Mouse (Mus musculus) activated CD4-positive, CD25-positive, alpha-beta regulatory T cell, adult 4 months (primary cell): ENCODE data around the gene Pim2. TPM values are rescaled to one million over a fixed set of nuclear protein-coding genes. Genes with fewer than 3 reads are reported as not detected.
"Not testable (repeated sequence)": the region's sequence is repeated elsewhere in the genome, so short reads cannot be mapped to it uniquely, and the experiment has no call there.

Experiments used
- ATAC-seq: one replicate; pipeline ENCODE4 v1.8.0; 2017
- polyA plus RNA-seq, 2 experiments: library from polyadenylated mRNA; unstranded; fragments of 100-300 nt; shearing (Covaris generic); gene quantifications; one replicate each; pipeline ENCODE4 v1.2.1; 2017

Gene Pim2
- polyA plus RNA-seq, 2 experiments from 2014 or later, result 37.5 to 40.7 TPM

DNA sequence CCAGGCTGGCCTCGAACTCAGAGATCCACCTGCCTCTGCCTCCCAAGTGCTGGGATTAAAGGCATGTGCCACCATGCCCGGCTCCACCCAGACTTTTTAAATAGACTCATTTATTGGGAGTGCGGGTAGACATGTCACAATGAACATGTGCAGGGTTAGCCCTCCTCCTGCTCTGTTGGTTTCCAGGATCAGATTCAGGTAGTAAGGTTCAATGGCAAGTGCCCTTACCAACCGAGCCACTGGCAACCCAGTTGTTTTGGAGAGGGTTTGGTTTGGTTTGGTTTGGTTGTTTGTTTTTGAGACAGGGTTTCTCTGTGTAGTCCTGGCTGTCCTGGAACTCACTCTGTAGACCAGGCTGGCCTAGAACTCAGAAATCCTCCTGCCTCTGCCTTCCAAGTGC, 31.2 kb downstream of the Pim2 start, which contains the start of gene Gm10490:
TSS of gene Gm10490 (plus strand) at position 301 of the 400 bp plus-strand sequence.
- not testable (repeated sequence) for ATAC-seq

GRCm38 (mm10) chrX:7910473-7910872, 32.4 kb downstream of the Pim2 start:
- no peak for ATAC-seq

DNA sequence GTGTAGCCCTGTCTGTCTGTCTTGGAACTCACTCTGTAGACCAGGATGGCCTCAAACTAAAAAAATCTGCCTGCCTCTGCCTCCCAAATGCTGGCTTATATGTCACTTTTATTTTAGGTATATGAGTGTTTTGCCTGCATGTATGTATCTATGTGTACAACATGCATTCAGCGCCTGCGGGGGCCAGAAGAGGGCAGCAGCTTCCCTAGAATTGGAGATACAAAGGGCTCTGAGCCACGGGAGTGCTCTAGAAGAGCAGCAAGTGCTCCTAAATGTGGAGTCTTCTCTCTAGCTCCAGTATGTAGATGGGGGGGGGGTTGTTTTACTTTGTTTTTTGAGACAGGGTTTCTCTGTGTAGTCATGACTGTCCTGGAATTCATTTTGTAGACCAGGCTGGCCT, 37.6 kb downstream of the Pim2 start:
- not testable (repeated sequence) for ATAC-seq

- ATAC-seq, result not testable (repeated sequence)
Observed at GRCm38 (mm10) chrX:7917960-7918359, 39.9 kb downstream of the Pim2 start.

- ATAC-seq, result no peak
Observed at GRCm38 (mm10) chrX:7919601-7920383, 41.7 kb downstream of the Pim2 start, which contains the start of gene Pcsk1n. TSS of gene Pcsk1n (plus strand) at chrX:7919822.

DNA sequence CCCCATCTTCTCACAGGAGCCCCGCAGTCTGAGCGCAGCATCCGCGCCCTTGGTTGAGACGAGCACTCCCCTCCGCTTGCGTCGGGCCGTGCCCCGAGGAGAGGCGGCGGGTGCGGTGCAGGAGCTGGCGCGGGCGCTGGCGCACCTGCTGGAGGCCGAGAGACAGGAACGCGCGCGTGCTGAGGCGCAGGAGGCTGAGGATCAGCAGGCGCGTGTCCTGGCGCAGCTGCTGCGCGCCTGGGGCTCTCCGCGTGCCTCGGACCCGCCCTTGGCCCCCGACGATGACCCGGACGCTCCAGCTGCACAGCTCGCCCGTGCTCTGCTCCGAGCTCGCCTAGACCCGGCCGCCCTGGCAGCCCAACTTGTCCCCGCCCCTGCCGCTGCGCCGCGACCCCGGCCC, 44.0 kb downstream of the Pim2 start:
- ATAC-seq, result no peak

- no peak for ATAC-seq
Observed at GRCm38 (mm10) chrX:7926266-7926665, 48.2 kb downstream of the Pim2 start.

- no peak for ATAC-seq
Observed at GRCm38 (mm10) chrX:7927116-7927515, 49.1 kb downstream of the Pim2 start.

GRCm38 (mm10) chrX:7928270-7928790, 50.3 kb downstream of the Pim2 start, which contains the start of gene Eras:
TSS of gene Eras (minus strand) at chrX:7928607.
- ATAC-seq, result no peak

Other genes with a start within 250 kb of the Pim2 start
- gene Syp, start 239.8 kb upstream of the Pim2 start, polyA plus RNA-seq, result 1 to 10 TPM; 5.8 to 7.5 TPM
- gene Prickle3, start 221.0 kb upstream of the Pim2 start, polyA plus RNA-seq, result 1 to 10 TPM; 6.3 TPM
- gene Plp2, start 206.9 kb upstream of the Pim2 start, polyA plus RNA-seq, result 100 to 1,000 TPM; 196 to 200 TPM
- gene Magix, start 197.0 kb upstream of the Pim2 start, polyA plus RNA-seq, result not detected
- gene Gpkow, start 181.1 kb upstream of the Pim2 start, polyA plus RNA-seq, result 10 to 100 TPM; 44.6 to 54.1 TPM
- 10 to 100 TPM; 38.9 to 48.2 TPM for gene Wdr45, start 163.9 kb upstream of the Pim2 start, polyA plus RNA-seq
- not detected for gene Gm45208, start 156.0 kb upstream of the Pim2 start, polyA plus RNA-seq
- gene Praf2, start 149.8 kb upstream of the Pim2 start, polyA plus RNA-seq, result 10 to 100 TPM; 34.0 to 36.1 TPM
- gene Ccdc120, start 127.4 kb upstream of the Pim2 start, polyA plus RNA-seq, result under 1 TPM in 1 of 2 experiments, not detected in 1; 0.20 TPM
- 10 to 100 TPM in 1 of 2 experiments, 1 to 10 TPM in 1; 9.1 to 14.7 TPM for gene Tfe3, start 115.7 kb upstream of the Pim2 start, polyA plus RNA-seq
- 10 to 100 TPM; 46.6 to 58.8 TPM for gene Gripap1, start 88.5 kb upstream of the Pim2 start, polyA plus RNA-seq
- under 1 TPM; 0.49 to 0.50 TPM for gene Kcnd1, start 56.0 kb upstream of the Pim2 start, polyA plus RNA-seq
- 10 to 100 TPM; 15.4 to 21.1 TPM for gene Otud5, start 36.9 kb upstream of the Pim2 start, polyA plus RNA-seq
- gene Slc35a2, start 5.8 kb downstream of the Pim2 start, polyA plus RNA-seq, result 10 to 100 TPM; 11.3 to 17.3 TPM
- gene Pqbp1, start 21.0 kb downstream of the Pim2 start, polyA plus RNA-seq, result 100 to 1,000 TPM in 1 of 2 experiments, 10 to 100 TPM in 1; 88.7 to 101 TPM
- 10 to 100 TPM; 95.9 to 96.8 TPM for gene Timm17b, start 21.1 kb downstream of the Pim2 start, polyA plus RNA-seq
- gene Gm10491, start 29.6 kb downstream of the Pim2 start, polyA plus RNA-seq, result not detected
- gene Gm10490, start 31.3 kb downstream of the Pim2 start, polyA plus RNA-seq, result not detected
- gene Pcsk1n, start 41.6 kb downstream of the Pim2 start, polyA plus RNA-seq, result not detected
- gene Eras, start 50.3 kb downstream of the Pim2 start, polyA plus RNA-seq, result not detected
- 10 to 100 TPM in 1 of 2 experiments, 1 to 10 TPM in 1; 8.7 to 10.0 TPM for gene Hdac6, start 69.6 kb downstream of the Pim2 start, polyA plus RNA-seq
- 10 to 100 TPM; 28.9 to 29.6 TPM for gene Gata1, start 99.8 kb downstream of the Pim2 start, polyA plus RNA-seq
- gene Glod5, start 140.2 kb downstream of the Pim2 start, polyA plus RNA-seq, result not detected
- gene Suv39h1, start 196.5 kb downstream of the Pim2 start, polyA plus RNA-seq, result 10 to 100 TPM; 14.5 to 22.4 TPM
- gene Was, start 212.2 kb downstream of the Pim2 start, polyA plus RNA-seq, result 10 to 100 TPM; 24.0 to 27.4 TPM